Mouse (Mus musculus) adrenal gland, adult 2 months (tissue): Measurements from ENCODE around the gene Rnf157. TPM values are rescaled to one million over a fixed set of nuclear protein-coding genes. Genes with fewer than 3 reads are reported as not detected.
"Not testable (repeated sequence)": the region's sequence is repeated elsewhere in the genome, so short reads cannot be mapped to it uniquely, and the experiment has no call there.

ENCODE experiments used
- DNase-seq: peaks from one replicate; pipeline ENCODE4 v3.0.0; 2021
- polyA plus RNA-seq: library from polyadenylated mRNA; depleted of rRNA; stranded (reverse); fragments of >200 nt; gene quantifications from 2 replicates; pipeline ENCODE4 v1.2.3, GENCODE M21; 2012
- total RNA-seq, 2 experiments: library from RNA; stranded (reverse); gene quantifications; 2 replicates each; pipeline ENCODE4 v1.2.3; 2021

The Rnf157 gene
- total and polyA plus RNA-seq, 3 experiments, result 5.5 to 7.2 (median 6.8) TPM

DNA sequence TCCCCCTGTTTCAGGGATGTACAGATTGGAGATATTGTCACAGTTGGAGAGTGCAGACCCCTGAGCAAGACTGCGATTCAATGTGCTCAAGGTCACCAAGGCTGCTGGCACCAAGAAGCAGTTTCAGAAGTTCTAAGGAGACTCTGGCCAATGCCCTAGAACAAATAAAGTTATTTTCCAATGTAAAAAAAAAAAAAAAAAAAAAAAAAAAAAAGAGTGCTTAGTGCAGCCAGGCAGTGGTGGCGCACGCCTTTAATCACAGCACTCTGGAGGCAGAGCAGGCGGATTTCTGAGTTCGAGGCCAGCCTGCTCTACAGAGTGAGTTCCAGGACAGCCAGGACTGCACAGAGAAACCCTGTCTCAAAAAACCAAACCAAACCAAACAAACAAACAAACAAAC is 29.8 kb downstream of the Rnf157 start:
- DNase-seq, result not testable (repeated sequence)

DNA sequence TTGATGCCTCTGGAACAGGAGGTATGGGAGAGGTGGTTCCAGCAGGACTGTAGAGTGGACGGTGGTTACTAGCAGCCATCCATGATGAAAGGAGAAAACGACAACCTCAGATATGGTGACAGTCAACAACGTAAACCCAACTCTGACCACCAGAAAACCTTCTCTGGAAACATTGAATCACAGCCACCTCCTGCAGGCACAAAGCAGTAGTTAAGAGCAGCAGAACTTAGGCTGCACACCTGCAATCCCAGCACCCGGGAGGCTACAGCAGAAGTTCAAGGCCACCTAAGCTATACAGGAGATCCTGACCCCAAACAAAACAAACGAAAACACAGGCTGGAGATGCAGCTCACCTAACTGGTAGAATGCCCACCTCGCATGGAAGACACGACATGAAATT is 32.1 kb downstream of the Rnf157 start:
- no peak for DNase-seq

DNA sequence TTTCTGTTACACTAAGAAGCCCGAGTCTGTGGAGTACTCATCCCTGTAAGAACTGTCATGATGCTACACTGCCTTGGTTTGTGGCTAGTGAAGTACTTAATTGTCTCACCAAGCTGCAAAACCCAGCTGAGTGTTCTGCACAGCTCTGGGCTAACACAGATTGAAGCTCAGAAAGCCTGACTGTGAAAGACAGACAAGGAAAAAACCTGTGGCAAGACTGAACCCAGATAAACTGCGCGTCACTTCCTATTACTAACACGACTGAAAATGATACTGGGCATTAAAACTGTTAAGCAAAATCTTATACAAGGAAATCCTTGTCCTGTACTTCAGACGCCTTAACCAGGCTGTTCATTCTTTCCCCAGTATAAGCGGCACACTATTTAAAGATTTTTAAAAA is 33.3 kb downstream of the Rnf157 start:
- no peak for DNase-seq

DNA sequence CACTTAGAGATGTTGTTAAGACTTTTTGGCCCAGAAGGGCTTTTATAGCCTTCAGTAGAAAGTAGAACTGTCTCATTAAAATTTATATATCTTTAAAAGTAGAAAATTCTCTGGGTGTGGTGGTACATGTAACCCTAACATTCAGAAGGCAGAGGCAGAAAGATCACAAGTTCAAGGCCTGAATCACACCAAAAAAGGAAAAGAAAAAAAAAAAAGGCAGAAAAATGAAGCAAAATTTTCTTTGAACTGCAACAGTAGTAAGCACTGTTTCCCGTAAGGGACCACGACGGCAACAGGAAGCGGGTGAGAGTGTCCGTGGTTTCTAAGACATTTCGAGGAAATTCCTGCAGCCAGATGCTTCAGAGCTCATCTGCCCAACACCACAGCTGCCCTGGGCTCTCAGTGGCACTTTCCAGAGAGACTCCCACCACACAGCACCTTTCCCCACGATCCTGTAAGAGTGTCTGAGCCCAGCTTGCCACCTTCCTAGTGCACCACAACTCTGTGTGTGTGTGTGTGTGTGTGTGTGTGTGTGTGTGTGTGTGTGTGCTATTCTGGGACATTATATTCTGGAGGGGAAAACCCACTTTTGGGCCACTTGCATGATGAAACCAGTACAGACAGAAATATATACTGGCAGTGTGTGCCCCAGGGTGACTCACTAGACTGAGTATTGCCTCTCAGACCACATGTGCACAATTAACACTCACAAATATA is 35.7 kb downstream of the Rnf157 start:
- DNase-seq, result no peak

DNA sequence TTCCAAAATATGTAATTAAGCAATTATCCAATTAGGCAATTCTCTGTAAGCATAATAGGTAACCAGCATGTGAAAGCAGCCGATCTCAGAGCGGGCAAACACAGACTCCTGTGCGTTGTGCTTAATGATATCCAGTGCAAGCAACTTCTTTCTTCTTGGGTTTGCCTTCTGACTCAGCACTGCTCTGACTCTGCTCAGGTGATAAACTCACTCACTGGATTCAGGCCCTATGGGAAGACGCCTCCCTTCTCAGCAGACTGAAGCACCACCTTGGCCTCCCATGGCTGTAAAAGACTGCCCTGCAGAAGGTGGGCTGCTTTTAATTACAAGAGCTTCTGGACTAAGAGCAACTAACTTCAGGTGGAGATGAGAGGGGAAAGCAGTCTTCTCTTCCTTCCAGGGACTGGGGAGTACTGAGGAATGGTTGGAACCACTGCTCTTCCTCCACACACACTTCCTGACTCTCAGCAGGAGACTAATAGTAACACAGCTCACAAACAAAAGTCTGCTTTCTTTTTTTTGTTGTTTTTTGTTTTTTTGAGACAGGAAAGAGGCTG is 40.9 kb downstream of the Rnf157 start:
- no peak for DNase-seq

DNA sequence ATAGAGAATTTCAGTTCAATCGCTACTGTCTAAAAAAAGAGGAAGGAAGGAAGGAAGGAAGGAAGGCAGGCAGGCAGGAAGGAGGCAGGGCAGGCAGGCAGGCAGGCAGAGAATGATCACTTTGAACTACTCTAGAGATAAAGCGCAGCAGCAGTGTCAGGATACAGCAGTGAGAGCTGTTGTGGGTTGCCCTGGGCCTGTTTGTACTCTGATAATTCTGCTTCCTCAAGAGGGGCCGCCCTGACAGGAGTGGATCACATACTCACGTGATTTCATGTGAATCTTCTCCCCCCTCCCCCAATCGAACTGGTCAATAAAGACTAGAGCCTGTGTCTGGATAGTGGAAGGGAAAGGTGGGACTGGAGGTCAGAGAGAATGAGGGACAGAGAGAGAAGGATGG is 43.2 kb downstream of the Rnf157 start:
- DNase-seq, result no peak

DNA sequence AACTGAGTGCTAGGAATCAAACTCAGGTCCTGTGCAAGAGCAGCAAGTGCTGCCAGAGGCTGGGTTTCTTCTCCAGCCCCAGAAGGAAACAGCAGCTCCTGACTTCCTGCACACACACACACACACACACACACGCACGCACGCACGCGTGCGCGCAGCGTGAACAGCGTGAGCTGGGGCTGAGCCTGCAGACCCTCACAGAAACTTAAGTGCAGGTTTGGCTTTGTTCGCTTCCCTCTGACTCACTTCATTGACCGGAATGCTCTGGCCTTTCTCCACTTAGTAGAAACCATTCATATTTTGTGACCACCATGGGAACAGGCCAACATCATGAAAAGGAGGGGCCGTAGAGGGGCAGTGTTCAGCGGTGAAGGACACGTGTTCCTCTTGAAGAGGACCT is 43.8 kb downstream of the Rnf157 start:
- no peak for DNase-seq

DNA sequence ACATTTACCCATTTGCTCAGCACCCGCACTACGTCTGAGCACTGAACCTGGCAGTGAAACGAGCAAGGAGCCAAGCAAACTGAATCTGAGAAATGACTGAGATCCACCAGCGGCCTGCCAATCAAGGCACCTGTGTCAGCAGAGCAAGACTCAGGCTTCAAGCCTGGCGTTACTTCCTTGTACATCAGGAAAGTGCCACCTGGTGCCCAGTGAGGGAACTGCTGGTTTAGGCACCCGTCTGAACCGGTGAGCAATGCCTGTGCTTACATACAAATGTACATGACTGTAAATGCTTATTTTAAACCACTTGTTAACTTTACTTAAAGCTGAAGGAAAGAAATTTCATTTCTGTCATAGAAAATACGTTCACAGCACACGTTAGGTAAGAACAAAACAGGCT is 44.7 kb downstream of the Rnf157 start:
- peak; percentile 89 for DNase-seq

DNA sequence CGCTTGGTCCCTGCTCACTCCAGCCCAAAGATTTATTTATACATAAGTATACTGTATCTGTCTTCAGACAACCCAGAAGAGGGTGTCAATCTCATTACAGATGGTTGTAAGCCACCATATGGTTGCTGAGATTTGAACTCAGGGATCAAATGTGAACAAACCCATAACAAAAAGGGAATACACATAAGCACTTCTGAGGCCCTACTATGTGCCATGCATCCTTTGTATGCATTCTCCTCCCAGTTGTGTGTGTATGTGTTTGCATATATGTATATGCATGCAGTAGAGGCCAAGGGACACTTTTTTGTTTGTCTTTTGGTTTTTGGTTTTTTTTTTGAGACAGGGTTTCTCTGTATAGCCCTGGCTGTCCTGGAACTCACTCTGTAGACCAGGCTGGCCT is 46.2 kb downstream of the Rnf157 start:
- DNase-seq, result no peak

DNA sequence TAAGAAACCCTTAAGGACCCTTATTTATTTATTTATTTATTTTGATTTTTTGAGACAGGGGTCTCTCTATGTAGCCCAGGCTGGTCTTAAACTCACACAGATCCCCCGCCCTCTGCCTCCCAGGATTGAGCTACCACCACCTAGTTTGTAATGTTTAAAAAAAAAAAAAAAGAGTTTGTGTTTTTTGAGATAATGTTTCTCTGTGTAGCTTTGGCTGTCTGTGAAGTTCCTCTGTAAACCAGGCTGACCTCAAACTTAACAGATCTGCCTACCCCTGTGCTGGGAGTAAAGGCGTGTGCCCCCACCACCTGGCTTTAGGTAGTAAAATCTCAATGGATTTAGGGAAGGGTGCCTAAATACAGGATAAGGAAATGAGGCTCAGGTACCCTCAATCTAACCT is 46.7 kb downstream of the Rnf157 start:
- no peak for DNase-seq

DNA sequence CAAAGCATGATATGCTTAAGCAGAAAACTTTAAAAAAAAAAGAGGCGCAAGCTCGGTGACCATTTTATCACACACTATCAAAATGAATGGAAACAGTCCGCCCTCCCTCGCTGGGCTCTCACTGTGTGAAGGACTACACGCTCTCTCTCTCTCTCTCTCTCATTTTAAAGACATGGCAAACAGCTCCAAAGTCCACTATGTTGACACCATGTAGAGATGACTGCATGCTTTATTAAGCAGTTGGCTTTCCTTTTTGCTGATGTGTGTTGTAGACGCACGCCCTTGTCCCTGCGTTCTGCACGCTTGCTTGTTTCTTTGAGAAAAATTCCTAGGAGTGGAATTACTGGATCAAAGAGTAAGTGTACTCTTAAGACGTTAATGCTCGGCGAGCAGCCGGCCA is 47.4 kb downstream of the Rnf157 start:
- DNase-seq, result no peak

DNA sequence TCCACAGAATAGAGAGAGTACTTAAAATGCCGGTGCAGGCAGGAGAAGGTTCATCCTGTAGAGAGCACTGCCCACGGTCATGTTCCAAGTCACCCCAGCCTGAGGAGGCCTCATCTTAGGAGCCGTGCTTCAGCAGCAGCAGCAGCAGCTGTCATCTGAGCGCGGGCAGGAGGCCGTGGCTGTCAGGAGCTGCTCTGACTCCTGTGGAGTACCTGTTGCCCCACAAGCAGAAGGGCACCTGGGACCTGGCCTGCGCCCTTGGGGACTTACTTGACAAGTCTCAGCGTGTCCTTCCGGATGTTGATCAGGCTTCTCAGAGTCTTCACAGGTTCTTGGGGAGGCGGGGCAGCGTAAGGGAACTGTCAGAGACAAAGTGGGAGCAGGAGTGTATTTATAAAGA is 50.8 kb downstream of the Rnf157 start:
- DNase-seq, result no peak

DNA sequence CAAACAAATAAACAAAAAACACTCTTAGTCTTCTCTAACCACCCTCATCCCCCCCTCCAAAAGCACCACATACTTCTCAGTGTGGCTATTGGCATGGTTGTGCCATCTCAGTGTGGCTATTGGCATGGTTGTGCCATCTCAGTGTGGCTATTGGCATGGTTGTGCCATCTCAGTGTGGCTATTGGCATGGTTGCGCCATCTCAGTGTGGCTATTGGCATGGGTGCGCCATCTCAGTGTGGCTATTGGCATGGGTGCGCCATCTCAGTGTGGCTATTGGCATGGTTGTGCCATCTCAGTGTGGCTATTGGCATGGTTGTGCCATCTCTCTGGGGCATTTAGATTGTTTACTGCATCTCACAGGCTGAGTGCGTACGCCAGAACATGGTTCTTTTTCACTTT is 51.9 kb downstream of the Rnf157 start:
- DNase-seq, result not testable (repeated sequence)

DNA sequence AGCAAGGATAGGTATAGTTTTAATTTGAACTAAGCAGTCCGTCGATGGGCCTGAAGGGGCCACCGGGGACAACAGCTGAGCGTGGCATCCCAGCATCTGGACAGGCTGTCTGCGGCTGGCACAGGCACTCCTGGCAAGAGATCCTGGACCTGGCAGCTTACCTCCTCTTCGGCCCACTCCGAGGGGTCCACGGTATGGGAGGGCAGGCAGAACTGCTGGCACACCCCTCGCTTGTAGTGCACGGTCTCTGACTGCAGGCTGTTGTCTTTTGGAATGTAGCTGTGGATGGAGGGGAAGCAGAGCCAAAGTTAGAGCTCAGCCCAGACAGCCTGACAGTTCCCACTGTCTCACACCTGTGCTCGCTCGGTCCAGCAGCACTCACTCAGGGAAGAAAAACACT is 53.2 kb downstream of the Rnf157 start:
- DNase-seq, result no peak

DNA sequence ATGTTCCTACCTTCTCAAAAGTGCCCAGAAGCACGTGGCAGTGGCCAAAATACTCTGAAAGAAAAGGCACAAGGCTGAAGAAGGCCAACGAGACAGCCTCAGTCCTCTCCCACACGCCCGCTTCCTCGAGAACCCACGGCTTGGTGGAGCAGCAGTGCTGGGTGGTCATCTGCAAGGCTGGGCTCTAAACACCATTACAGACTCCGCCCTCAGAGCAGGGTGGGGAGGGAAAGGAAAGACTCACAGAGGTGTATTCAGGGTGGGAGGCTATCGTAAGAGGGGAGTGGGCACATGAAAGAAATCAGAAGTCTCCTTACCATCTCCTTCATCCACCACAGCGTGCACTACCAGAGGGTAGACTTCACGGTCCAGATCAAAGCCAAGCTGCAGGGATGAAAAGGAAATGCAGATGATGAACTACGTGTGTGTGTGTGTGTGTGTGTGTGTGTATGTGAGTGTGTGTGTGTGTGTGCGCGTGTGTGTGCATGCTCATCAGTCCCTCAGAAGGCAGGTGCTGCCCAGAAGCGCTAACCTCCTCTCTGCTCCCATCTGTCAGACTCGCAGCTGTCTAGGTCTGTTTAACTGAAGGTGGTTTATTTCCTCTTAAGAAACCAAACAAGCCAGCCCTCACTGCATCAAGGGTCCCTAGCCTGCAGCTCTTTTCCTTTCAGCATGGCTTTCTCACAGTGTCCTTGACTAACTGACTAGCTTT is 53.8 kb downstream of the Rnf157 start:
- no peak for DNase-seq

DNA sequence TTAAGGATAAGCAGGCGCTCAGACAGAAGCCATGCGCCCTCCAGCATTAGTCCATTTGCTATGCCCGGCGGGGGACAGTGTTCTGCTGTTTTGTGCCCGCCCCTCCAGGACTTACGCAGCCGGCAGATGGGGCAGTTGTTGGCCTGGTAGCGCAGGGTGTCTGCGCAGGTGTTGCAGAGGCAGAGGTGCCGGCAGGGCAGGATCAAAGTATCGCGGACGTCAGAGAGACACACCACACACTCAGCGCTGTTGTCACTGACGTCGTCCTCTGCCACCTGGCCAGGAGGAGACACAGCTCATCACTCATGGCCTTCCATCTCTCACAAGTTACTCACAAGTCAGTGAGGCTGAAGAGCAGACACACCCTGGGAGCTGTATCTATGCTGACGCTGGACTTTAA is 58.3 kb downstream of the Rnf157 start:
- DNase-seq, result no peak

DNA sequence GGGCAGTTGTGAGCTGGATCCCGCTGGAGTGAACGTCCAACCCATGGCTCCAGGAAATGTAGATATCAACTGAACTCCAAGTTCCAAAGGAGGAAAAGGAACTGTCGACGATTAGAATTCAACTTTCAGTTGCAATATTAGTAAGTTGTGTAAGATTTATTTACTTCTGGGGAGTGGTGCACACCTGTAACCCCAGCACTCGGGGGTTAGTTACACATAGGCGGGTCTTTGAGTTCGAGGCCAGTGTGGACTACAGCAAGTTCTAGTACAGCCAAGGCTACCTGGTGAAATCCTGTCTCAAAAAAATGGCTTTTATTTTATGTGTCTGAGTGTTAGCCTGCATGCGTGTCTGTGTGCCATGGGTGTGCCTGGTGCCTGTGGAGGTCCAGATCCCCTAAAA is 59.3 kb downstream of the Rnf157 start:
- no peak for DNase-seq

DNA sequence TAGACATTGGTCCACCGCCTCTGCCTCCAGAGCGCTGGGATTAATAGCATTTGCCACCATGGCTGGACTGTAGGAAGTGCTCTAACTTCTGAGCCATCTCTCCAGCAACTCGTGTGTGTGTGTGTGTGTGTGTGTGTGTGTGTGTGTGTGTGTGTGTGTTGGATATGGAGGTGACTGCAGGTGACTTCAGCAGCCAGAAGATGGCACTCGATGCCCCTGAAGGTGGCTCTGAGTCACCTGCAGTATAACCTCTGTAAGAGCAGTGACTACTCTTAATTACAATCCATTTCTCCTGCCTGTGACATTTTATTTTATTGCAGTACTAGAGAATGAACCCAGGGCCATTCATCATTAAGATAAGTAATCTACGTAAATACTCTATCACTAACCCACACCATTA is 61.5 kb downstream of the Rnf157 start:
- no peak for DNase-seq

DNA sequence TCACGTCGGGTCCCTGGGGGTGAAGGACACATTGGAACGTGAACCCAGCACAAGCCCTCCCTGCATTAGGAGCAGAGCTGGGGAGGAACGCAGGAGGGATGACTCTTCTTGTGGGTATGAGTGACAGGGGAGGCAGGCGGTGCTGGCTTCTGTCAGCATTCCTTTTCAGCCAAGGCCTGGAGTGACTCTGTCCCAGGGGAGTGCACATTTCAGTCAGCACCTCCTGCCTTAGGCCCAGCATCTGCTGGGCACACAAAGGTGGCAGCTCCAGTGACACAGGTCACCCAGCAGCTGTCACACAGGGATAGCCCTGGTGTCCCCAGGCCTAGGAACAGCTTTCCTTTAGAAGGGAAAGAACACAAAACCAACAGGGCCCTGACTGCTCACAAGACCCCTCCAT is 64.9 kb downstream of the Rnf157 start:
- DNase-seq, result no peak

DNA sequence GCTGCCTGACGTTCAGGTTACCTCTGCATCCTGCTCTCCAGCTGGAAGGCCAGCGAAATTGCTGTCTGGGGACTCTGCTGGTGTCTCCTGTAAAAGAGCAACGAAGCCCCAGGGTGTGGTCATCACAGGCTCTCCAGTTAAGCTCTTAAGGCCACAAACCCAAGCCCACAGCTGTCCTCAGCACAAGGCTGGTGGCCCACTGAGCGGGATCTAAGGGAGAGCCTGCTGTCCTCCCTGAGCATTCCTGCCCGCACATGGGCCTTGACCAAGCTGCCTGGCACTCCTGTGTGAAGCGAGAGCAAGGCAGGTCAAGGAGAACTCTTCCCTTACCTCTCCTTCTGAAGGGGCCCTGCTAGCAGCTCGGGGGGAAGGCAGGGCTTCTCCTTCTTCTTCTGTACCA is 65.8 kb downstream of the Rnf157 start:
- no peak for DNase-seq

DNA sequence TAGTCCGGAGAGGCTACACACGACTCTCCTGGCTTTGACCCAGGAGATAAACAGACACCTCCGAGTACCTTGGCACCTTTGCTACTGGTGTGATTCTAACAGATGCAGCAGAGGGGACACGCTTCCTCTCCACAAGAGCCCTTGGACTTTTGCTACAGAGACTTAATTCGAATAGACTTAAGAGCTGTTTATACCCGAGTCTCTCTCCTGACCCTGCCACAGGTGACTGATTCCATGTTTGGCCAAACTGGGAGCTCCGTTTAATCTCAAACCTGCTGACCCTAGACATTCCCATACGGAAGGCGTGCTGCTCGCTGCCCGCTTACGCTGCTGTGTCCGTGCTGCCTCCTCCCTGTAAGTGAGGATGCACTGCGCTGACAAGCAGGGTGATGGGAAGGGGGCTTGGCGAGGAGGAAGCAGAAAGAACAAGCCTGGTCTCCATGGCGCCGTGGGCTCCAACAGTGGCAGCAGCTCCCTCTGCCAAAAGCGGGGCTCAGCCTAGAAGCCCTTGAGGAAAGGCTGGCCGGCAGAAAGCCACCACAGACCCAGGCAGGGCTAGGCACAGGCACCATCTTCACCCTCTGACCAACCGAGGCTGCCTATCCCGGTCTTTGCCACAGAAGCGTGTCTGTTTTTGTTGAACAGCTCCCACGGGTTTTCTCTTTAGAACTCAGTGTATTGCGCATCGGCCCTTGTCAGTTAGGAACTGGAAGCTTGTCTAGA is 70.6 kb downstream of the Rnf157 start:
- no peak for DNase-seq

DNA sequence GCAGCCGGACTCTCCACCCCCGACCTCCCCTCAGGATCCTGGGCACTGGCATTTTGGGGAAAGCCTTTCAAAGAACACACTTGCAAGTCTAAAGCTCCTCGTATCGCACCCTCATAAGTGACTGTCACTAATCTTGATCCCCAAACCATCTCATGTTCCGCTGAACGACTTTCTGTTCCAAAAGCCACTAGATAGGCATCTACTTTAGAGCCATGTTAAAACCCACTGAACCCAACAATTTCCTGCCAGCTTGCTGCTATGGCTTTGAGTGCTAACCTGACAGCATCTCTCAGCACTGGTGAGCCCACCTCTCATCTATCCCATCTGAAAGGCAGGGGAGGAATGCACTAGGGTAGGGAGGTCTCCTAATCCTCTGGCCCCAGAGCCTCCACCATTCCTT is 75.3 kb downstream of the Rnf157 start:
- no peak for DNase-seq

DNA sequence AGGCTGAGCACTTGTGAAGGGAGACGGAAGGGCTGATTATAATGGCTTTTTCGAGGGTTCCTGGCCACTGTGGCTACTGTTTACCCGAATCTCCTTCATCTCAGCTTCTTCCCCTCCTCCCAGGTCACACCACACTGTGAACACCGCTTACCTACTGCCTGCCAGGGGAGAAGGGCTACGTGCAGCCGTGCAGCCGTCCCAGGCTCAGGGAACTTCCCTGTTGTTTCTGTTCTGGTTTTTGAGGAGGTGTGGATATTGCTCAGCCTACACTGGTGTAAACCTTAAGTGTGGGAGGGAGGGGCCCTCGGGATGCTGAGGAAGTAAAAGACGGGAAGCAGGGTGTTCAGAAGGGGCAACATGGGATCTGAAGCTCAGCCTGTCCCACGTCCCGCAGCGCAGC is 75.8 kb downstream of the Rnf157 start:
- no peak for DNase-seq
